Mouse (Mus musculus): ENCODE measurements around the gene Sephs2.

- TF ChIP-seq POLR2A (IDR thresholded peaks at IDR 0.05; ENCODE audit: borderline replicate concordance, extremely low read depth, insufficient read depth, insufficient read length, poor library complexity, severe bottlenecking) (no peak), CTCF (IDR thresholded peaks at IDR 0.05; ENCODE audit: borderline replicate concordance, extremely low read depth, insufficient read depth, insufficient read length) (no peak)
Measured at GRCm38 (mm10) chr7:127309951-127310350, 36.1 kb upstream of the Sephs2 start.
